Mouse (Mus musculus) gonadal fat pad, adult 2 months (tissue): ENCODE data around the gene Cenpj. TPM values are rescaled to one million over a fixed set of nuclear protein-coding genes. Genes with fewer than 3 reads are reported as not detected.

Source experiments
- DNase-seq: peaks from one replicate; pipeline ENCODE4 v3.0.0-alpha.2; 2012; ENCODE audit warnings: low read depth
- polyA plus RNA-seq: library from polyadenylated mRNA; depleted of rRNA; stranded (reverse); fragments of >200 nt; gene quantifications from 2 replicates; pipeline ENCODE4 v1.2.3, GENCODE M21; 2012; rRNA removed

Cenpj gene
- polyA plus RNA-seq, 1 experiment = 0.93 TPM

GRCm38 (mm10) chr14:56545491-56545890 is 29.7 kb downstream of the Cenpj start:
- DNase-seq = no peak

GRCm38 (mm10) chr14:56544946-56545345 is 30.3 kb downstream of the Cenpj start:
- DNase-seq = no peak

- no peak for DNase-seq
These were observed 44.4 kb downstream of the Cenpj start for GRCm38 (mm10) chr14:56530788-56531187.

- DNase-seq = no peak
These were observed 60.5 kb downstream of the Cenpj start for GRCm38 (mm10) chr14:56514775-56515174.

GRCm38 (mm10) chr14:56512084-56512483 is 63.1 kb downstream of the Cenpj start:
- DNase-seq = no peak

- DNase-seq = no peak
These were observed 68.5 kb downstream of the Cenpj start for GRCm38 (mm10) chr14:56506743-56507142.

GRCm38 (mm10) chr14:56502407-56502806 is 72.8 kb downstream of the Cenpj start:
- no peak for DNase-seq

- no peak for DNase-seq
These were observed 85.4 kb downstream of the Cenpj start for GRCm38 (mm10) chr14:56489806-56490205.

Other genes with a start within 250 kb of the Cenpj start
- 0.19 and 0.47 TPM in 2 replicates for gene Atp12a, start 210.4 kb downstream of the Cenpj start, polyA plus RNA-seq
- gene Rnf17, start 172.8 kb downstream of the Cenpj start, polyA plus RNA-seq = 0.36 and 0.43 TPM in 2 replicates
- gene Parp4, start 194 bp upstream of the Cenpj start, polyA plus RNA-seq = 6.1 and 10.7 TPM in 2 replicates
- 5.3 and 5.4 TPM in 2 replicates for gene Mphosph8, start 92.8 kb upstream of the Cenpj start, polyA plus RNA-seq
- 5.9 and 7.4 TPM in 2 replicates for gene Pspc1, start 202.9 kb upstream of the Cenpj start, polyA plus RNA-seq
- 8.9 and 9.0 TPM in 2 replicates for gene Zmym5, start 236.3 kb upstream of the Cenpj start, polyA plus RNA-seq